Mouse (Mus musculus) embryonic fibroblast, embryonic 13.5 days (primary cell): ENCODE measurements at regions not wholly inside any gene's neighbourhood (a gene's known extent, or its start where the extent isn't known, plus 50 kb on each side); places are given as distances from the start of the nearest gene placed in this dataset.

Source experiments
- CTCF ChIP-seq: IDR thresholded peaks from 2 replicates; pipeline ENCODE4 v1.5.1; 2011; ENCODE audit warnings: mild to moderate bottlenecking, control low read depth, low read length, moderate library complexity, borderline replicate concordance; ENCODE audit not compliant: insufficient read depth
- POLR2A ChIP-seq: IDR thresholded peaks from 2 replicates; pipeline ENCODE4 v1.6.1; 2011; ENCODE audit warnings: low read depth, mild to moderate bottlenecking, control low read depth, low read length, moderate library complexity

GRCm38 (mm10) chr11:8082811-8083210 lies 581.5 kb downstream of the Tns3 start:
- TF ChIP-seq POLR2A (no peak), CTCF (no peak)
